In genomic region chr4:149654232-149654631, GRCm38 (mm10) we compare ENCODE assay signal across 7 mouse cellular contexts. TPM values are rescaled to one million over a fixed set of nuclear protein-coding genes. Genes with fewer than 3 reads are reported as not detected.
DNase-seq lines count a peak whose midpoint lies in the region; ATAC-seq and TF ChIP-seq lines count a peak whose summit lies in the region.

No protein-coding gene starts in this region.

- H3K9me3 ChIP-seq in intestine, postnatal 0 days (ENCODE audit: control insufficient read depth), result no peaks in the 10 kb centered on the region
- no peaks in the 10 kb centered on the region for H3K9me3 ChIP-seq in intestine, embryonic 15.5 days
- H3K9me3 ChIP-seq in MEL (replicated peaks; ENCODE audit: insufficient read depth, low read length), result no peaks in the 10 kb centered on the region

- H3K4me1 ChIP-seq in intestine, postnatal 0 days (replicated peaks; ENCODE audit: control insufficient read depth, insufficient read depth, low read length), result no peaks in the 10 kb centered on the region
- no peaks in the 10 kb centered on the region for H3K4me1 ChIP-seq in intestine, embryonic 15.5 days (replicated peaks)
- H3K4me1 ChIP-seq in MEL (ENCODE audit: control insufficient read depth in 1 of 2, insufficient read depth in 2 of 2, low read length in 2 of 2), result no peaks in the 10 kb centered on the region

- H3K79me2 ChIP-seq in C2C12 (ENCODE audit: control insufficient read depth, insufficient read depth) (no peaks in the 10 kb centered on the region), MEL (ENCODE audit: control insufficient read depth, insufficient read depth, low read length, poor library complexity) (no peaks in the 10 kb centered on the region)

- no peak overlapping the region for H3K9ac ChIP-seq in intestine, postnatal 0 days (ENCODE audit: low read depth, low read length)
- no peak overlapping the region for H3K9ac ChIP-seq in intestine, embryonic 15.5 days
- H3K9ac ChIP-seq in MEL (ENCODE audit: control insufficient read depth, low read depth, low read length, poor library complexity, severe bottlenecking), result no peak overlapping the region

- peaks cover 17% of the 10 kb centered on the region; the same call in 1 of the 2 replicates for H3K36me3 ChIP-seq in intestine, postnatal 0 days (ENCODE audit: control insufficient read depth, insufficient read depth)
- H3K36me3 ChIP-seq in intestine, embryonic 15.5 days, result no peaks in the 10 kb centered on the region
- H3K36me3 ChIP-seq in C2C12 (ENCODE audit: control insufficient read depth, insufficient read depth), result no peaks in the 10 kb centered on the region
- H3K36me3 ChIP-seq in MEL (ENCODE audit: control insufficient read depth in 1 of 2, insufficient read depth in 2 of 2, low read length in 2 of 2), result peaks cover 0 to 8% of the 10 kb centered on the region in 2 experiments; a peak in 2 of 4 replicates

- H3K27me3 ChIP-seq in intestine, postnatal 0 days (replicated peaks; ENCODE audit: control insufficient read depth, insufficient read depth, low read length), result no peaks in the 10 kb centered on the region
- H3K27me3 ChIP-seq in intestine, embryonic 15.5 days (replicated peaks), result no peaks in the 10 kb centered on the region
- H3K27me3 ChIP-seq in C2C12 (ENCODE audit: control insufficient read depth, insufficient read depth, insufficient read length) (no peaks in the 10 kb centered on the region), MEL (ENCODE audit: control insufficient read depth in 1 of 2, insufficient read depth in 2 of 2, low read length in 2 of 2) (no peaks in the 10 kb centered on the region)

- no peak overlapping the region for H3K4me2 ChIP-seq in intestine, postnatal 0 days (replicated peaks; ENCODE audit: low read depth)
- H3K4me2 ChIP-seq in intestine, embryonic 15.5 days (replicated peaks), result no peak overlapping the region

- peak; percentile 88 for TF ChIP-seq CTCF in intestine, postnatal 0 days (IDR thresholded peaks at IDR 0.05; ENCODE audit: low read depth)
- peak; percentile 21 for TF ChIP-seq CTCF in C2C12 (IDR thresholded peaks at IDR 0.05; ENCODE audit: control insufficient read depth, insufficient read depth, insufficient read length)
- TF ChIP-seq CTCF in MEL (IDR thresholded peaks at IDR 0.05 in 2 of 3, conservative IDR thresholded peaks at IDR 0.05 in 1 of 3; ENCODE audit: control insufficient read depth in 1 of 3, insufficient read depth in 1 of 3, low read depth in 2 of 3, low read length in 3 of 3, poor library complexity in 1 of 3, severe bottlenecking in 1 of 3), result peak; percentile 71 to 97 (median 71)

- no peak overlapping the region for H3ac ChIP-seq in C2C12 (ENCODE audit: control insufficient read depth, insufficient read length, low read depth)

- H3K27ac ChIP-seq in intestine, postnatal 0 days (ENCODE audit: low read depth, low read length), result no peak overlapping the region
- no peak overlapping the region for H3K27ac ChIP-seq in intestine, embryonic 15.5 days
- no peak overlapping the region for H3K27ac ChIP-seq in MEL (ENCODE audit: control insufficient read depth, low read depth, low read length)

- H3K79me3 ChIP-seq in C2C12 (ENCODE audit: low read depth), result no peaks in the 10 kb centered on the region

- TF ChIP-seq RAD21 in MEL (IDR thresholded peaks at IDR 0.05; ENCODE audit: low read depth, low read length), result peak; percentile 6; the same call in 1 of the 2 replicates

- ATAC-seq in intestine, postnatal 0 days, result no peak
- ATAC-seq in intestine, embryonic 15.5 days, result no peak
- ATAC-seq in granulocyte monocyte progenitor cell, adult 5-6 weeks (replicated peaks; ENCODE audit: poor library complexity, severe bottlenecking), result peak; percentile 25; the same call in 1 of the 2 replicates

- 89% methylated on average over 4 of the region's 4 CpGs for WGBS in intestine, postnatal 0 days
- 91% methylated on average over 4 of the region's 4 CpGs for WGBS in intestine, embryonic 15.5 days

- no peak for TF ChIP-seq EP300 in MEL (IDR thresholded peaks at IDR 0.05; ENCODE audit: low read depth in 1 of 2, low read length in 2 of 2)

- H3K4me3 ChIP-seq in intestine, postnatal 0 days (ENCODE audit: low read depth, low read length), result no peak overlapping the region
- H3K4me3 ChIP-seq in intestine, embryonic 15.5 days (replicated peaks), result no peak overlapping the region
- H3K4me3 ChIP-seq in C2C12 (ENCODE audit: insufficient read depth, poor library complexity, severe bottlenecking), result no peak overlapping the region
- no peak overlapping the region for H3K4me3 ChIP-seq in MEL (ENCODE audit: control insufficient read depth in 1 of 2, insufficient read depth in 1 of 2, low read depth in 2 of 2, low read length in 2 of 2)

- DNase-seq in MEL (ENCODE audit: low read depth, low spot score), result peak; percentile 41
- DNase-seq in retina, postnatal 1 day, result peak; percentile 48
- DNase-seq in frontal cortex, postnatal 10 days (ENCODE audit: low spot score in 2 of 2), result no peak

- TF ChIP-seq POLR2A in MEL (IDR thresholded peaks at IDR 0.05; ENCODE audit: control insufficient read depth in 1 of 2, insufficient read depth in 1 of 2, low read depth in 1 of 2, low read length in 2 of 2, poor library complexity in 1 of 2), result no peak

TF ChIP-seq in C2C12, 6 proteins besides CTCF, POLR2A, EP300 and RAD21:
- TF ChIP-seq FOSL1 (IDR thresholded peaks at IDR 0.05; ENCODE audit: insufficient read depth, low read length, poor library complexity, severe bottlenecking) (no peak), MYOD1 (IDR thresholded peaks at IDR 0.05; ENCODE audit: control insufficient read depth, insufficient read length, low read depth) (no peak), MYOG (IDR thresholded peaks at IDR 0.05; ENCODE audit: control insufficient read depth, extremely low read depth, insufficient read length) (no peak), CEBPB (IDR thresholded peaks at IDR 0.05; ENCODE audit: low read depth) (no peak), USF1 (IDR thresholded peaks at IDR 0.05; ENCODE audit: low read depth) (no peak), MAX (IDR thresholded peaks at IDR 0.05) (no peak)

TF ChIP-seq in MEL, 35 proteins besides CTCF, POLR2A, EP300 and RAD21:
- TF ChIP-seq ZKSCAN1 (IDR thresholded peaks at IDR 0.05; ENCODE audit: low read depth, low read length) (no peak), SMC3 (IDR thresholded peaks at IDR 0.05; ENCODE audit: low read depth, low read length) (peak; percentile 54)

RNA-seq across cellular contexts. Expression of gene Pik3cd, which starts 48.1 kb away (rescaled TPM):
- 2.5 TPM in 2 replicates for polyA plus RNA-seq in intestine, postnatal 0 days (2015; fragmentation: Nextera tagmentation; extraction: Ambion mirVana)
- 4.6 and 4.8 TPM in 2 replicates for polyA plus RNA-seq in intestine, embryonic 15.5 days (2015; fragmentation: Nextera tagmentation; extraction: Ambion mirVana)
- polyA plus RNA-seq in C2C12 (2012; fragmentation: generic; extraction: Trizol) (1.5 TPM), MEL (2012; ENCODE audit: insufficient read depth in 1 of 2, insufficient read length in 2 of 2, low read depth in 1 of 2, low replicate concordance in 2 of 2, missing spikeins in 1 of 2) (100 to 1,000 TPM in 1 of 2 experiments, 10 to 100 TPM in 1; 49.8 to 152 TPM)
- total RNA-seq in MEL (2012; rRNA removed), result 45.7 and 45.9 TPM in 2 replicates
- total RNA-seq in granulocyte monocyte progenitor cell, adult 5-6 weeks (2014; fragmentation: Nextera tagmentation), result 72.9 and 80.4 TPM in 2 replicates
- 64.5 and 81.6 TPM in 2 replicates for total RNA-seq in granulocyte monocyte progenitor cell, adult 5-6 weeks (2017)

Comparison
In these comparisons a context has a peak if more than half of its experiments do, and no peak if none do; other contexts are left out.
1. CTCF ChIP-seq: peak in every context shown above with its lines; median percentile 88 in intestine, postnatal 0 days; 71 in MEL; 21 in C2C12.
2. DNase-seq: peak in MEL (single experiment) and retina, postnatal 1 day (single experiment); none in frontal cortex, postnatal 10 days (0 of 2).